Mouse (Mus musculus) embryonic facial prominence, embryonic 15.5 days (tissue): ENCODE results near the gene Frk. TPM values are rescaled to one million over a fixed set of nuclear protein-coding genes. Genes with fewer than 3 reads are reported as not detected.

Source experiments
- ATAC-seq: fragments of 200-750 bp; cut with Nextera tagmentation; 2 replicates; pipeline ENCODE4 v1.8.0; 2017; ENCODE audit warnings: low read depth, moderate TSS enrichment; ENCODE audit not compliant: insufficient number of reproducible peaks, low FRiP score, low TSS enrichment
- H3K27ac ChIP-seq: fragments of 300-500 bp; sonication (generic); replicated peaks from 2 replicates; pipeline ENCODE4 v1.5.1; 2015; ENCODE audit warnings: mild to moderate bottlenecking, inconsistent platforms
- H3K27me3 ChIP-seq: fragments of 300-500 bp; sonication (generic); 2 replicates; pipeline ENCODE4 v1.6.1; 2015; ENCODE audit warnings: inconsistent platforms
- H3K36me3 ChIP-seq: fragments of 300-500 bp; sonication (generic); 2 replicates; pipeline ENCODE4 v1.6.1; 2015; ENCODE audit warnings: mild to moderate bottlenecking, inconsistent platforms
- H3K4me1 ChIP-seq: fragments of 300-500 bp; sonication (generic); 2 replicates; pipeline ENCODE4 v1.6.1; 2015; ENCODE audit warnings: inconsistent platforms
- H3K4me2 ChIP-seq: fragments of 300-500 bp; sonication (generic); replicated peaks from 2 replicates; pipeline ENCODE4 v1.6.1; 2015; ENCODE audit warnings: mild to moderate bottlenecking, inconsistent platforms
- H3K4me3 ChIP-seq: fragments of 300-500 bp; sonication (generic); replicated peaks from 2 replicates; pipeline ENCODE4 v1.5.1; 2015; ENCODE audit warnings: mild to moderate bottlenecking, inconsistent platforms
- H3K9ac ChIP-seq: fragments of 300-500 bp; sonication (generic); 2 replicates; pipeline ENCODE4 v1.6.1; 2015; ENCODE audit warnings: inconsistent platforms
- H3K9me3 ChIP-seq: fragments of 300-500 bp; sonication (generic); replicated peaks from 2 replicates; pipeline ENCODE4 v1.6.1; 2016; ENCODE audit warnings: inconsistent platforms
- WGBS: fragments of 180-500 bp; shearing (Covaris S2); methylation state at CpG from one replicate; pipeline ENCODE4 v1.1.7; 2015; 5-methylcytosine and 5-hydroxymethylcytosine counted together
- polyA plus RNA-seq: library from polyadenylated mRNA; unstranded; fragments of >200 nt; fragmentation: Nextera tagmentation; extraction: Ambion mirVana; gene quantifications from 2 replicates; pipeline ENCODE4 v1.2.1, GENCODE M21; 2015

Gene Frk
- polyA plus RNA-seq, 1 experiment from 2014 or later, result 11.7 TPM

GRCm38 (mm10) chr10:34511192-34511591 lies 28.0 kb downstream of the Frk start:
- no peak for ATAC-seq
- WGBS, result 64% methylated on average over 3 of the region's 3 CpGs
- H3K4me3 ChIP-seq, result no peak overlapping the region
- no peaks in the 10 kb centered on the region for H3K36me3 ChIP-seq
- no peak overlapping the region for H3K27ac ChIP-seq
- H3K4me2 ChIP-seq, result no peak overlapping the region
- H3K9ac ChIP-seq, result no peak overlapping the region
- no peaks in the 10 kb centered on the region for H3K9me3 ChIP-seq
- peaks cover 7% of the 10 kb centered on the region; the same call in 1 of the 2 replicates for H3K4me1 ChIP-seq
- H3K27me3 ChIP-seq, result no peaks in the 10 kb centered on the region

GRCm38 (mm10) chr10:34512551-34512950 lies 29.4 kb downstream of the Frk start:
- H3K4me3 ChIP-seq, result no peak overlapping the region
- no peaks in the 10 kb centered on the region for H3K27me3 ChIP-seq
- H3K4me1 ChIP-seq, result peaks cover 7% of the 10 kb centered on the region; the same call in 1 of the 2 replicates
- H3K9ac ChIP-seq, result no peak overlapping the region
- H3K27ac ChIP-seq, result no peak overlapping the region
- H3K9me3 ChIP-seq, result no peaks in the 10 kb centered on the region
- WGBS, result 28% methylated on average over 4 of the region's 4 CpGs
- no peak overlapping the region for H3K4me2 ChIP-seq
- H3K36me3 ChIP-seq, result no peaks in the 10 kb centered on the region
- no peak for ATAC-seq

GRCm38 (mm10) chr10:34525598-34525997 lies 42.4 kb downstream of the Frk start:
- H3K9ac ChIP-seq, result no peak overlapping the region
- H3K27ac ChIP-seq, result no peak overlapping the region
- H3K4me3 ChIP-seq, result no peak overlapping the region
- H3K4me2 ChIP-seq, result no peak overlapping the region
- no peaks in the 10 kb centered on the region for H3K36me3 ChIP-seq
- H3K9me3 ChIP-seq, result no peaks in the 10 kb centered on the region
- ATAC-seq, result no peak
- H3K27me3 ChIP-seq, result no peaks in the 10 kb centered on the region
- 86% methylated on average over 1 of the region's 1 CpGs for WGBS
- H3K4me1 ChIP-seq, result no peaks in the 10 kb centered on the region

- H3K27ac ChIP-seq, result no peak overlapping the region
- H3K9ac ChIP-seq, result no peak overlapping the region
- no peak overlapping the region for H3K4me2 ChIP-seq
- H3K36me3 ChIP-seq, result no peaks in the 10 kb centered on the region
- no peak overlapping the region for H3K4me3 ChIP-seq
- no peaks in the 10 kb centered on the region for H3K27me3 ChIP-seq
- 32% methylated on average over 1 of the region's 1 CpGs for WGBS
- no peak for ATAC-seq
- no peaks in the 10 kb centered on the region for H3K9me3 ChIP-seq
- no peaks in the 10 kb centered on the region; the same call in 1 of the 2 replicates for H3K4me1 ChIP-seq
These were observed 48.6 kb downstream of the Frk start for GRCm38 (mm10) chr10:34531766-34532165.

- H3K27me3 ChIP-seq, result no peaks in the 10 kb centered on the region
- no peak overlapping the region for H3K27ac ChIP-seq
- no peak overlapping the region for H3K4me2 ChIP-seq
- 38% methylated on average over 1 of the region's 1 CpGs for WGBS
- ATAC-seq, result no peak
- H3K9me3 ChIP-seq, result no peaks in the 10 kb centered on the region
- H3K4me3 ChIP-seq, result no peak overlapping the region
- H3K4me1 ChIP-seq, result no peaks in the 10 kb centered on the region; the same call in 1 of the 2 replicates
- H3K9ac ChIP-seq, result no peak overlapping the region
- H3K36me3 ChIP-seq, result no peaks in the 10 kb centered on the region
These were observed 49.3 kb downstream of the Frk start for GRCm38 (mm10) chr10:34532507-34532906.

GRCm38 (mm10) chr10:34540687-34541086 lies 57.5 kb downstream of the Frk start:
- no peak for ATAC-seq
- no peak overlapping the region for H3K4me3 ChIP-seq
- 78% methylated on average over 2 of the region's 2 CpGs for WGBS

GRCm38 (mm10) chr10:34541717-34542490 lies 58.7 kb downstream of the Frk start:
- Histone ChIP-seq H3K4me1 (no peaks in the 10 kb centered on the region), H3K9me3 (no peaks in the 10 kb centered on the region), H3K9ac (no peak overlapping the region), H3K4me3 (no peak overlapping the region), H3K27me3 (no peaks in the 10 kb centered on the region), H3K27ac (no peak overlapping the region), H3K36me3 (no peaks in the 10 kb centered on the region), H3K4me2 (no peak overlapping the region)
- no peak for ATAC-seq
- WGBS, result 87% methylated on average over 3 of the region's 3 CpGs

More at GRCm38 (mm10) chr10:34540687-34541086, 57.5 kb downstream of the Frk start:
- H3K36me3 ChIP-seq, result no peaks in the 10 kb centered on the region
- no peak overlapping the region for H3K27ac ChIP-seq
- H3K27me3 ChIP-seq, result no peaks in the 10 kb centered on the region
- no peaks in the 10 kb centered on the region for H3K9me3 ChIP-seq
- H3K4me1 ChIP-seq, result no peaks in the 10 kb centered on the region
- no peak overlapping the region for H3K4me2 ChIP-seq
- no peak overlapping the region for H3K9ac ChIP-seq

- H3K27ac ChIP-seq, result no peak overlapping the region
- no peaks in the 10 kb centered on the region for H3K9me3 ChIP-seq
- H3K9ac ChIP-seq, result no peak overlapping the region
- H3K4me1 ChIP-seq, result no peaks in the 10 kb centered on the region
- no peak overlapping the region for H3K4me2 ChIP-seq
- H3K36me3 ChIP-seq, result no peaks in the 10 kb centered on the region
- no peak overlapping the region for H3K4me3 ChIP-seq
- H3K27me3 ChIP-seq, result no peaks in the 10 kb centered on the region
- ATAC-seq, result no peak
- WGBS, result 81% methylated on average over 5 of the region's 5 CpGs
These were observed 67.4 kb downstream of the Frk start for GRCm38 (mm10) chr10:34550612-34551011.

GRCm38 (mm10) chr10:34551636-34552035 lies 68.4 kb downstream of the Frk start:
- 84% methylated on average over 5 of the region's 5 CpGs for WGBS
- Histone ChIP-seq H3K27me3 (no peaks in the 10 kb centered on the region), H3K36me3 (no peaks in the 10 kb centered on the region), H3K4me2 (no peak overlapping the region), H3K9me3 (no peaks in the 10 kb centered on the region), H3K27ac (no peak overlapping the region), H3K4me3 (no peak overlapping the region), H3K4me1 (no peaks in the 10 kb centered on the region), H3K9ac (no peak overlapping the region)
- ATAC-seq, result no peak

- no peaks in the 10 kb centered on the region for H3K4me1 ChIP-seq
- H3K9ac ChIP-seq, result no peak overlapping the region
- ATAC-seq, result no peak
- H3K36me3 ChIP-seq, result no peaks in the 10 kb centered on the region
- no peaks in the 10 kb centered on the region for H3K9me3 ChIP-seq
- 92% methylated on average over 1 of the region's 1 CpGs for WGBS
- no peak overlapping the region for H3K4me3 ChIP-seq
- no peaks in the 10 kb centered on the region for H3K27me3 ChIP-seq
- no peak overlapping the region for H3K27ac ChIP-seq
- H3K4me2 ChIP-seq, result no peak overlapping the region
These were observed 80.4 kb downstream of the Frk start for GRCm38 (mm10) chr10:34563518-34564176.

- no peaks in the 10 kb centered on the region for H3K4me1 ChIP-seq
- no peak overlapping the region for H3K4me2 ChIP-seq
- no peak overlapping the region for H3K4me3 ChIP-seq
- H3K9ac ChIP-seq, result no peak overlapping the region
- no peak for ATAC-seq
- no peak overlapping the region for H3K27ac ChIP-seq
- no peaks in the 10 kb centered on the region for H3K36me3 ChIP-seq
- no peaks in the 10 kb centered on the region for H3K9me3 ChIP-seq
- H3K27me3 ChIP-seq, result no peaks in the 10 kb centered on the region
These were observed 132.3 kb downstream of the Frk start for GRCm38 (mm10) chr10:34615474-34615873.
